12 mouse cellular contexts compared by ENCODE assay signal in genomic region chr3:102152471-102152870, GRCm38 (mm10). TPM values are rescaled to one million over a fixed set of nuclear protein-coding genes. Genes with fewer than 3 reads are reported as not detected.
DNase-seq lines count a peak whose midpoint lies in the region; ATAC-seq lines count a peak whose summit lies in the region.
"Had no signal": no experiment of that assay in that cellular context is flagged by ENCODE, and none has a peak within 500 bp of the region (broad histone marks: within the 10 kb centered on the region; RNA-seq: fewer than 3 reads in every experiment).

No protein-coding gene starts in this region.

- no peaks in the 10 kb centered on the region for H3K9me3 ChIP-seq in heart, embryonic 16.5 days (replicated peaks; ENCODE audit: control insufficient read depth, low read length)
- no peaks in the 10 kb centered on the region for H3K9me3 ChIP-seq in midbrain, embryonic 11.5 days (ENCODE audit: control insufficient read depth, low read length)
- H3K9me3 ChIP-seq in midbrain, embryonic 14.5 days (ENCODE audit: control insufficient read depth, low read length): no peaks in the 10 kb centered on the region
- H3K9me3 ChIP-seq in kidney, embryonic 15.5 days (replicated peaks): no peaks in the 10 kb centered on the region

- 56% methylated on average over 4 of the region's 4 CpGs for WGBS in heart, embryonic 16.5 days
- 15% methylated on average over 4 of the region's 4 CpGs for WGBS in midbrain, embryonic 11.5 days
- WGBS in midbrain, embryonic 14.5 days: 23% methylated on average over 4 of the region's 4 CpGs
- WGBS in kidney, embryonic 15.5 days: 41% methylated on average over 4 of the region's 4 CpGs

- H3K27me3 ChIP-seq in heart, embryonic 16.5 days (ENCODE audit: control insufficient read depth, insufficient read depth, low read length): no peaks in the 10 kb centered on the region
- peaks cover 2% of the 10 kb centered on the region; the same call in 1 of the 2 replicates for H3K27me3 ChIP-seq in midbrain, embryonic 11.5 days (ENCODE audit: control insufficient read depth, insufficient read depth, low read length)
- H3K27me3 ChIP-seq in midbrain, embryonic 14.5 days (ENCODE audit: control insufficient read depth, insufficient read depth, low read length): no peaks in the 10 kb centered on the region
- no peaks in the 10 kb centered on the region for H3K27me3 ChIP-seq in kidney, embryonic 15.5 days

- intact Hi-C loops in gastrocnemius, postnatal 14 days (cut with DNase I; ENCODE audit: low total_unique reads): no loop called here

- H3K27ac ChIP-seq in heart, embryonic 16.5 days (ENCODE audit: low read length): peak overlapping the region; percentile 39; the same call in 1 of the 2 replicates
- no peak overlapping the region for H3K27ac ChIP-seq in midbrain, embryonic 11.5 days (ENCODE audit: low read depth, low read length)
- H3K27ac ChIP-seq in midbrain, embryonic 14.5 days (replicated peaks; ENCODE audit: low read depth, low read length): no peak overlapping the region
- H3K27ac ChIP-seq in kidney, embryonic 15.5 days: peak overlapping the region; percentile 88

- ATAC-seq in heart, embryonic 16.5 days (replicated peaks; ENCODE audit: extremely low read depth, insufficient read depth, low FRiP score): no peak
- peak; percentile 44 for ATAC-seq in midbrain, embryonic 11.5 days (ENCODE audit: low FRiP score)
- ATAC-seq in midbrain, embryonic 14.5 days (ENCODE audit: low FRiP score, low TSS enrichment): no peak
- ATAC-seq in kidney, embryonic 15.5 days (replicated peaks; ENCODE audit: low FRiP score): peak; percentile 47; the same call in 1 of the 2 replicates

- H3K9ac ChIP-seq in heart, embryonic 16.5 days (ENCODE audit: low read length): no peak overlapping the region
- no peak overlapping the region for H3K9ac ChIP-seq in midbrain, embryonic 11.5 days (ENCODE audit: low read length)
- no peak overlapping the region for H3K9ac ChIP-seq in midbrain, embryonic 14.5 days (replicated peaks; ENCODE audit: low read length)
- no peak overlapping the region for H3K9ac ChIP-seq in kidney, embryonic 15.5 days

- H3K4me2 ChIP-seq in heart, embryonic 16.5 days (ENCODE audit: low read depth, low read length): no peak overlapping the region
- H3K4me2 ChIP-seq in midbrain, embryonic 11.5 days: no peak overlapping the region
- H3K4me2 ChIP-seq in midbrain, embryonic 14.5 days (ENCODE audit: low read length): no peak overlapping the region
- H3K4me2 ChIP-seq in kidney, embryonic 15.5 days: peak overlapping the region; percentile 32

- no peak overlapping the region for H3K4me3 ChIP-seq in heart, embryonic 16.5 days (ENCODE audit: low read length)
- H3K4me3 ChIP-seq in midbrain, embryonic 11.5 days (ENCODE audit: low read depth, low read length): no peak overlapping the region
- no peak overlapping the region for H3K4me3 ChIP-seq in midbrain, embryonic 14.5 days (replicated peaks; ENCODE audit: low read depth, low read length)
- no peak overlapping the region for H3K4me3 ChIP-seq in kidney, embryonic 15.5 days (replicated peaks)
- H3K4me3 ChIP-seq: myocyte had no signal

- H3K36me3 ChIP-seq in heart, embryonic 16.5 days (ENCODE audit: control insufficient read depth, insufficient read depth): peaks cover 9% of the 10 kb centered on the region
- H3K36me3 ChIP-seq in midbrain, embryonic 11.5 days (ENCODE audit: control insufficient read depth, insufficient read depth, low read length): no peaks in the 10 kb centered on the region
- H3K36me3 ChIP-seq in midbrain, embryonic 14.5 days (ENCODE audit: control insufficient read depth, insufficient read depth, low read length): no peaks in the 10 kb centered on the region
- peaks cover 13% of the 10 kb centered on the region for H3K36me3 ChIP-seq in kidney, embryonic 15.5 days

- DNase-seq in heart, adult 11 months: no peak
- DNase-seq in midbrain, embryonic 11.5 days (ENCODE audit: low spot score, missing footprints): no peak
- DNase-seq in midbrain, embryonic 14.5 days: no peak
- DNase-seq in yolk sac, embryonic 10.5 days (ENCODE audit: low spot score): peak; percentile 64
- no peak for DNase-seq in left cerebral cortex, adult 8-10 months (ENCODE audit: low spot score in 2 of 2)
- DNase-seq in gastrocnemius, postnatal 14 days: no peak
- DNase-seq: adrenal gland, postnatal 36 days; cerebellum, adult 2 months; thymus, postnatal 25 days had no signal

- peaks cover 5% of the 10 kb centered on the region for H3K4me1 ChIP-seq in heart, embryonic 16.5 days (ENCODE audit: control insufficient read depth, insufficient read depth, low read length)
- peaks cover 12% of the 10 kb centered on the region for H3K4me1 ChIP-seq in midbrain, embryonic 11.5 days (ENCODE audit: control insufficient read depth, insufficient read depth, low read length)
- peaks cover 12% of the 10 kb centered on the region for H3K4me1 ChIP-seq in midbrain, embryonic 14.5 days (ENCODE audit: control insufficient read depth, insufficient read depth, low read length)
- H3K4me1 ChIP-seq in kidney, embryonic 15.5 days: peaks cover 44% of the 10 kb centered on the region

RNA-seq across cellular contexts. Expression of gene Vangl1, which starts 52.0 kb away (rescaled TPM):
- 22.9 and 25.3 TPM in 2 replicates for polyA plus RNA-seq in heart, embryonic 16.5 days (2015; fragmentation: Nextera tagmentation; extraction: Ambion mirVana)
- 9.3 and 10.2 TPM in 2 replicates for polyA plus RNA-seq in midbrain, embryonic 11.5 days (2014; fragmentation: Nextera tagmentation; extraction: Ambion mirVana)
- polyA plus RNA-seq in midbrain, embryonic 14.5 days (2014; fragmentation: Nextera tagmentation; extraction: Ambion mirVana): 5.9 and 7.8 TPM in 2 replicates
- polyA plus RNA-seq in kidney, embryonic 15.5 days (2015; fragmentation: Nextera tagmentation; extraction: Ambion mirVana): 19.6 and 23.5 TPM in 2 replicates
- 1 to 10 TPM; 3.7 to 9.5 (median 7.0) TPM for total RNA-seq in left cerebral cortex, adult 8-10 months (2022)
- total RNA-seq in gastrocnemius, postnatal 14 days (2021): 10 to 100 TPM in 1 of 2 experiments, 1 to 10 TPM in 1; 8.8 to 10.6 TPM

Comparison
In these comparisons a context has a peak if more than half of its experiments do, and no peak if none do; other contexts are left out.
1. ATAC-seq: peak in midbrain, embryonic 11.5 days (single experiment) and kidney, embryonic 15.5 days (single experiment); none in heart, embryonic 16.5 days (single experiment) and midbrain, embryonic 14.5 days (single experiment).
2. H3K27ac ChIP-seq: peak in heart, embryonic 16.5 days (single experiment) and kidney, embryonic 15.5 days (single experiment); none in midbrain, embryonic 11.5 days (single experiment) and midbrain, embryonic 14.5 days (single experiment).